Mouse (Mus musculus) hindbrain, embryonic 16.5 days (tissue): ENCODE data around the gene Prpsap2. TPM values are rescaled to one million over a fixed set of nuclear protein-coding genes. Genes with fewer than 3 reads are reported as not detected.

Experiments
- ATAC-seq: fragments of 200-750 bp; cut with Nextera tagmentation; 2 replicates; pipeline ENCODE4 v1.8.0; 2017; ENCODE audit warnings: moderate TSS enrichment, moderate library complexity
- H3K27ac ChIP-seq: fragments of 300-500 bp; sonication (generic); 2 replicates; pipeline ENCODE4 v1.5.1; 2014; ENCODE audit warnings: low read depth, mild to moderate bottlenecking, control low read depth, low read length, moderate library complexity
- H3K27me3 ChIP-seq: fragments of 300-500 bp; sonication (generic); replicated peaks from 2 replicates; pipeline ENCODE4 v1.6.1; 2014; ENCODE audit warnings: low read length; ENCODE audit not compliant: control insufficient read depth, insufficient read depth
- H3K36me3 ChIP-seq: fragments of 300-500 bp; sonication (generic); 2 replicates; pipeline ENCODE4 v1.6.1; 2014; ENCODE audit warnings: mild to moderate bottlenecking, low read length, moderate library complexity, mixed read lengths; ENCODE audit not compliant: control insufficient read depth, insufficient read depth
- H3K4me1 ChIP-seq: fragments of 300-500 bp; sonication (generic); 2 replicates; pipeline ENCODE4 v1.6.1; 2014; ENCODE audit warnings: low read depth, low read length; ENCODE audit not compliant: control insufficient read depth, insufficient read depth
- H3K4me2 ChIP-seq: fragments of 300-500 bp; sonication (generic); 2 replicates; pipeline ENCODE4 v1.6.1; 2014; ENCODE audit warnings: mild to moderate bottlenecking, low read length, control low read depth, moderate library complexity
- H3K4me3 ChIP-seq: fragments of 300-500 bp; sonication (generic); 2 replicates; pipeline ENCODE4 v1.5.1; 2014; ENCODE audit warnings: mild to moderate bottlenecking, low read length, control low read depth, moderate library complexity
- H3K9ac ChIP-seq: fragments of 300-500 bp; sonication (generic); 2 replicates; pipeline ENCODE4 v1.6.1; 2014; ENCODE audit warnings: low read depth, mild to moderate bottlenecking, control low read depth, low read length, moderate library complexity
- H3K9me3 ChIP-seq: fragments of 300-500 bp; sonication (generic); 2 replicates; pipeline ENCODE4 v1.6.1; 2014; ENCODE audit warnings: mild to moderate bottlenecking, low read length, moderate library complexity; ENCODE audit not compliant: control insufficient read depth
- WGBS: fragments of 180-500 bp; shearing (Covaris S2); extraction: QIAGEN DNeasy Blood & Tissue Kit; methylation state at CpG from one replicate; pipeline ENCODE4 v1.1.7; 2014; 5-methylcytosine and 5-hydroxymethylcytosine counted together
- polyA plus RNA-seq: library from polyadenylated mRNA; unstranded; fragments of >200 nt; fragmentation: Nextera tagmentation; extraction: Ambion mirVana; gene quantifications from 2 replicates; pipeline ENCODE4 v1.2.1, GENCODE M21; 2015

The Prpsap2 gene
- polyA plus RNA-seq, 1 experiment from 2014 or later: 50.2 TPM

GRCm38 (mm10) chr11:61751612-61752011 lies 10.3 kb downstream of the Prpsap2 start:
- 81% methylated on average over 5 of the region's 5 CpGs for WGBS
- Histone ChIP-seq H3K4me3 (no peak overlapping the region), H3K36me3 (peaks cover 34% of the 10 kb centered on the region), H3K27ac (no peak overlapping the region), H3K9me3 (no peaks in the 10 kb centered on the region), H3K27me3 (no peaks in the 10 kb centered on the region), H3K4me1 (no peaks in the 10 kb centered on the region), H3K4me2 (no peak overlapping the region), H3K9ac (no peak overlapping the region)
- no peak for ATAC-seq

- no peak for ATAC-seq
- 65% methylated on average over 3 of the region's 3 CpGs for WGBS
- no peak overlapping the region for H3K4me3 ChIP-seq
- H3K4me1 ChIP-seq: no peaks in the 10 kb centered on the region; the same call in 1 of the 2 replicates
- no peak overlapping the region for H3K9ac ChIP-seq
- H3K36me3 ChIP-seq: peaks cover 18% of the 10 kb centered on the region
- no peaks in the 10 kb centered on the region for H3K27me3 ChIP-seq
- H3K4me2 ChIP-seq: no peak overlapping the region
- no peak overlapping the region for H3K27ac ChIP-seq
- no peaks in the 10 kb centered on the region for H3K9me3 ChIP-seq
Observed at GRCm38 (mm10) chr11:61747161-61747560, 14.7 kb downstream of the Prpsap2 start.

GRCm38 (mm10) chr11:61745781-61746180 lies 16.1 kb downstream of the Prpsap2 start:
- 95% methylated on average over 9 of the region's 9 CpGs for WGBS
- Histone ChIP-seq H3K27me3 (no peaks in the 10 kb centered on the region), H3K9ac (no peak overlapping the region), H3K27ac (no peak overlapping the region), H3K36me3 (peaks cover 13% of the 10 kb centered on the region), H3K9me3 (no peaks in the 10 kb centered on the region), H3K4me3 (no peak overlapping the region), H3K4me2 (no peak overlapping the region), H3K4me1 (no peaks in the 10 kb centered on the region; the same call in 1 of the 2 replicates)
- ATAC-seq: no peak

GRCm38 (mm10) chr11:61744460-61744859 lies 17.4 kb downstream of the Prpsap2 start:
- no peak overlapping the region for H3K4me3 ChIP-seq
- no peak overlapping the region for H3K9ac ChIP-seq
- H3K27me3 ChIP-seq: no peaks in the 10 kb centered on the region
- H3K4me2 ChIP-seq: no peak overlapping the region
- peaks cover 22% of the 10 kb centered on the region for H3K36me3 ChIP-seq
- 62% methylated on average over 3 of the region's 3 CpGs for WGBS
- ATAC-seq: no peak
- H3K27ac ChIP-seq: no peak overlapping the region
- no peaks in the 10 kb centered on the region for H3K9me3 ChIP-seq
- H3K4me1 ChIP-seq: no peaks in the 10 kb centered on the region; the same call in 1 of the 2 replicates

GRCm38 (mm10) chr11:61743768-61744167 lies 18.1 kb downstream of the Prpsap2 start:
- 44% methylated on average over 3 of the region's 3 CpGs for WGBS
- peaks cover 27% of the 10 kb centered on the region for H3K36me3 ChIP-seq

GRCm38 (mm10) chr11:61740500-61740899 lies 21.4 kb downstream of the Prpsap2 start:
- no peak overlapping the region for H3K27ac ChIP-seq
- H3K36me3 ChIP-seq: peaks cover 41% of the 10 kb centered on the region
- H3K9me3 ChIP-seq: no peaks in the 10 kb centered on the region
- no peaks in the 10 kb centered on the region for H3K27me3 ChIP-seq
- H3K9ac ChIP-seq: no peak overlapping the region
- no peaks in the 10 kb centered on the region; the same call in 1 of the 2 replicates for H3K4me1 ChIP-seq
- 93% methylated on average over 1 of the region's 1 CpGs for WGBS
- no peak overlapping the region for H3K4me2 ChIP-seq
- no peak for ATAC-seq
- no peak overlapping the region for H3K4me3 ChIP-seq

More at GRCm38 (mm10) chr11:61743768-61744167, 18.1 kb downstream of the Prpsap2 start:
- no peak overlapping the region for H3K27ac ChIP-seq
- no peak overlapping the region for H3K4me2 ChIP-seq
- no peak for ATAC-seq
- H3K9ac ChIP-seq: no peak overlapping the region
- H3K27me3 ChIP-seq: no peaks in the 10 kb centered on the region
- H3K9me3 ChIP-seq: no peaks in the 10 kb centered on the region
- no peaks in the 10 kb centered on the region; the same call in 1 of the 2 replicates for H3K4me1 ChIP-seq
- no peak overlapping the region for H3K4me3 ChIP-seq

GRCm38 (mm10) chr11:61737290-61737689 lies 24.6 kb downstream of the Prpsap2 start:
- Histone ChIP-seq H3K27me3 (no peaks in the 10 kb centered on the region), H3K4me1 (no peaks in the 10 kb centered on the region), H3K4me3 (no peak overlapping the region), H3K4me2 (no peak overlapping the region), H3K36me3 (peaks cover 44% of the 10 kb centered on the region), H3K27ac (no peak overlapping the region), H3K9me3 (no peaks in the 10 kb centered on the region), H3K9ac (no peak overlapping the region)
- ATAC-seq: no peak
- WGBS: 97% methylated on average over 1 of the region's 1 CpGs

GRCm38 (mm10) chr11:61732672-61733071 lies 29.2 kb downstream of the Prpsap2 start:
- no peaks in the 10 kb centered on the region for H3K27me3 ChIP-seq
- no peak overlapping the region for H3K9ac ChIP-seq
- H3K27ac ChIP-seq: no peak overlapping the region
- no peaks in the 10 kb centered on the region for H3K4me1 ChIP-seq
- H3K36me3 ChIP-seq: peaks cover 25% of the 10 kb centered on the region
- no peak for ATAC-seq
- 91% methylated on average over 7 of the region's 7 CpGs for WGBS
- H3K4me3 ChIP-seq: no peak overlapping the region
- no peaks in the 10 kb centered on the region for H3K9me3 ChIP-seq
- no peak overlapping the region for H3K4me2 ChIP-seq

- Histone ChIP-seq H3K9ac (no peak overlapping the region), H3K4me2 (no peak overlapping the region), H3K4me3 (no peak overlapping the region), H3K27ac (no peak overlapping the region), H3K9me3 (no peaks in the 10 kb centered on the region), H3K27me3 (no peaks in the 10 kb centered on the region), H3K36me3 (peaks cover 13% of the 10 kb centered on the region), H3K4me1 (no peaks in the 10 kb centered on the region)
- 82% methylated on average over 2 of the region's 2 CpGs for WGBS
- no peak for ATAC-seq
Observed at GRCm38 (mm10) chr11:61728037-61728436, 33.9 kb downstream of the Prpsap2 start.

- Histone ChIP-seq H3K4me3 (no peak overlapping the region), H3K9ac (no peak overlapping the region), H3K9me3 (no peaks in the 10 kb centered on the region), H3K27ac (no peak overlapping the region), H3K4me1 (no peaks in the 10 kb centered on the region), H3K4me2 (no peak overlapping the region), H3K27me3 (no peaks in the 10 kb centered on the region), H3K36me3 (no peaks in the 10 kb centered on the region)
- WGBS: 61% methylated on average over 5 of the region's 5 CpGs
- ATAC-seq: no peak
Observed at GRCm38 (mm10) chr11:61722077-61722476, 39.8 kb downstream of the Prpsap2 start.
